Mouse (Mus musculus): ENCODE data around the gene Alg5. TPM values are rescaled to one million over a fixed set of nuclear protein-coding genes. Genes with fewer than 3 reads are reported as not detected.

Gene Alg5
- polyA plus RNA-seq, 1 experiment from 2014 or later: 41.4 TPM

DNA sequence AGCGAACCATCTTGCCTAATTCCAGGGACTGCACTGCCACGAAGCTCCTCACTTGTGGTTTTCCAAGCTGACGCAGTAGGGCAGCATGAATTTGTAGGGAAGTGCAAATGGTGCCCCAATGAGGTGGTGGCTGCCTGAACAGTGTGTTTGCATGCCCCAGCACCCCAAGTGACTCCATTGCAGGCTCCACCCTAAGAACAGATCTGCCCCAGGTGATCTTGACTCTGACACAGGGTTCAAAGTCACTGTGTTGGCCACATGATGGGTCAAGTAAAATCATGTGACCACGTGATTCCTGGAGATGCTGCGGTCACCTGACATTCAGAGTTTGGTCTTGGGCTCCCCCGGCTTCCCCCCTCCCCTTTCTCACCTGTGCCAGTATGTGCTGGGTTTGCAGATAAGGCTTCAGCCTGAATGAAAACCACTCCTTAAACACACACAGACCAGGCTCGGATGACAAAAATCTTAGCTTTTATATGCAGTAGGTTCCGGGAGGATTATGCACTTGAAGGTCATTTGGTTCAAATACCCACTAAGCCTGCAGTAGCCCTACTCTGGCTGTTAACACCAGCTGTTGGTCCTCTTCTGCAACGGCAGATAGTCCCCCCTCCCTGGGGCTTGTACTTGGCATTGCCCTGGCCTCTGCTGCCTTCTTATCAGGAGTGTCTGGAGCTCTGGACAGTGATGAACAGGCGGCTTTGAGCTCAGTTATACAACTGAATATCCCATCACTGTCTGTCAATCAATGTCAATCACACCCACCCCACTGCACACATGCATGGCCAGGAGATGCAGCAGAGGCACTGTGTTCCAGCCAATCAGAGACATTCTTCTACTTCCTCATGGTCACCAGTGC is 56.7 kb downstream of the Alg5 start:
- Histone ChIP-seq H3K27me3 (ENCODE audit: insufficient read depth, low read length) (no peaks in the 10 kb centered on the region), H3K4me3 (ENCODE audit: low read depth, low read length) (no peak overlapping the region), H3K9ac (replicated peaks) (no peak overlapping the region), H3K4me1 (ENCODE audit: insufficient read depth) (no peaks in the 10 kb centered on the region), H3K4me2 (ENCODE audit: low read depth, low read length) (no peak overlapping the region), H3K9me3 (ENCODE audit: low read length) (peaks cover 12% of the 10 kb centered on the region), H3K36me3 (replicated peaks; ENCODE audit: insufficient read depth, low read length) (peaks cover 4% of the 10 kb centered on the region; the same call in 1 of the 2 replicates), H3K27ac (ENCODE audit: low read depth) (no peak overlapping the region)
- TF ChIP-seq CTCF (IDR thresholded peaks at IDR 0.05; ENCODE audit: low read depth): no peak
- TF ChIP-seq EP300 (IDR thresholded peaks at IDR 0.05; ENCODE audit: low read depth): no peak
- no peak for DNase-seq
- ATAC-seq: no peak
- WGBS (ENCODE audit: insufficient replicate concordance): 66% methylated on average over 10 of the region's 10 CpGs

DNA sequence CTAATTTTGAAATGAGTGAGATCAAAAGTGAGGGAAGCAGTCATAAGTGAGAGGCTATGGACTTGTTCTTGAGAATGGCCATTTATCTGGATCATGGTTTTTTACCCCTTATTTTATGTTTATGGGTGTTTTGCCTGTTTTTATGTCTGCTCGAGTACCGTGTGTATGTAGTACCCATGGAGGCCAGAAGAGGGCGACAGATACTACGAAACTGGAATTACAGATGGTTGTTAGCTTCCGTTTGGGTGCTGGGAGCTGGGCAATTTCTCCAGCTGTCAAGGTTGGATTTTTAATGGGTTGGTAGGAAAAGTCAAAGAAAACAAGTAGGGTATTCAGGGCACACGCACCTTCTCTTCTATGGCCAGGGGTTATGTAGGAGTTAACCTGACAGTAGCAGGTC is 58.4 kb downstream of the Alg5 start:
- no peak overlapping the region for H3K4me3 ChIP-seq (ENCODE audit: low read depth, low read length)
- no peak overlapping the region for H3K27ac ChIP-seq (ENCODE audit: low read depth)
- WGBS (ENCODE audit: insufficient replicate concordance): 81% methylated on average over 6 of the region's 6 CpGs
- DNase-seq (no peak), ATAC-seq (no peak)
- no peaks in the 10 kb centered on the region for H3K27me3 ChIP-seq (ENCODE audit: insufficient read depth, low read length)
- peak; percentile 62 for TF ChIP-seq CTCF (IDR thresholded peaks at IDR 0.05; ENCODE audit: low read depth)
- no peak for TF ChIP-seq EP300 (IDR thresholded peaks at IDR 0.05; ENCODE audit: low read depth)
- H3K4me2 ChIP-seq (ENCODE audit: low read depth, low read length): no peak overlapping the region
- H3K9ac ChIP-seq (replicated peaks): no peak overlapping the region
- H3K4me1 ChIP-seq (ENCODE audit: insufficient read depth): no peaks in the 10 kb centered on the region
- peaks cover 4% of the 10 kb centered on the region; the same call in 1 of the 2 replicates for H3K36me3 ChIP-seq (replicated peaks; ENCODE audit: insufficient read depth, low read length)
- H3K9me3 ChIP-seq (ENCODE audit: low read length): peaks cover 12% of the 10 kb centered on the region

DNA sequence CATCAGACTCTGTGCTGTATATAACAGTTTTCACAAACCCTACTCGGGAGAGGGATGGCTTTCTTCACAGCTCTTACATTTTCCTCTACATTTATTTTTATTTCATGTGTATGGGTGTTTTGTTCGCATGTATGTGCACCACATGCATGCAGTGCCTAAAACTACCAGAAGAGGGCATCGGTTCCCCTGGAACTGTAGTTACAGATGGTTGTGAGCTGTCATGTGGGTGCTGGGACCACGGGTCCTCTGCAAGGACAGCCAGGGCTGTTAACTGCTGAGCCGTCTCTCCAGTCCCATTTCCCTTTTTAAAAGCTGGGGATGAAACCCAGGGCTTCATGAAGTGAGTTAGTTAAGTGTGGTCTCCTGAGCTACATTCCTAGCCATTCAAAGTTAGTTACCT is 60.0 kb downstream of the Alg5 start:
- H3K4me2 ChIP-seq (ENCODE audit: low read depth, low read length): no peak overlapping the region
- WGBS (ENCODE audit: insufficient replicate concordance): 85% methylated on average over 5 of the region's 5 CpGs
- H3K27ac ChIP-seq (ENCODE audit: low read depth): no peak overlapping the region
- no peak for DNase-seq
- peaks cover 4% of the 10 kb centered on the region for H3K36me3 ChIP-seq (replicated peaks; ENCODE audit: insufficient read depth, low read length)
- H3K4me3 ChIP-seq (ENCODE audit: low read depth, low read length): no peak overlapping the region
- peaks cover 12% of the 10 kb centered on the region for H3K9me3 ChIP-seq (ENCODE audit: low read length)
- TF ChIP-seq CTCF (IDR thresholded peaks at IDR 0.05; ENCODE audit: low read depth) (peak; percentile 45), EP300 (IDR thresholded peaks at IDR 0.05; ENCODE audit: low read depth) (no peak)
- no peak for ATAC-seq
- no peaks in the 10 kb centered on the region for H3K4me1 ChIP-seq (ENCODE audit: insufficient read depth)
- H3K27me3 ChIP-seq (ENCODE audit: insufficient read depth, low read length): no peaks in the 10 kb centered on the region
- H3K9ac ChIP-seq (replicated peaks): no peak overlapping the region

DNA sequence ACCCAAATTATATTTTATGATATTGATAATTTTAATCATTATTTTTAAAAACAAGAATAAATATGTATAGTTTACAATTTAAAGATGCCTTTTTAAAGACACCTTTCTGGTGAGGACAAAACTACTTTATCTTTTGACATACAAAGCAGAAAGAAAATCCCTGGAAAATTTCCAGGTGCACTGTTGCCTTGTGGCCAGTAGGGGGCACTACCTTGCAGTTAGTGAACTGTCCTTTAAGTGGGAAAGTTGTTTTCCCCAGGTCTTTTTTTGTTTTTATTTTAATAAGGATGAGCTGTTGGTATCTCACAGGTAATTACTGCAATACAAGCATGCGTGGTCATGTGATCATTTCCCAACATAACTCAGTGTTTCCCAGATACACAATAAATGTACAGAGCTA is 60.5 kb downstream of the Alg5 start:
- no peak overlapping the region for H3K4me2 ChIP-seq (ENCODE audit: low read depth, low read length)
- H3K36me3 ChIP-seq (replicated peaks; ENCODE audit: insufficient read depth, low read length): peaks cover 4% of the 10 kb centered on the region
- no peaks in the 10 kb centered on the region for H3K27me3 ChIP-seq (ENCODE audit: insufficient read depth, low read length)
- H3K9ac ChIP-seq (replicated peaks): no peak overlapping the region
- DNase-seq: no peak
- H3K4me3 ChIP-seq (ENCODE audit: low read depth, low read length): no peak overlapping the region
- H3K4me1 ChIP-seq (ENCODE audit: insufficient read depth): no peaks in the 10 kb centered on the region
- WGBS (ENCODE audit: insufficient replicate concordance): 84% methylated on average over 1 of the region's 1 CpGs
- H3K27ac ChIP-seq (ENCODE audit: low read depth): no peak overlapping the region
- ATAC-seq: no peak
- TF ChIP-seq CTCF (IDR thresholded peaks at IDR 0.05; ENCODE audit: low read depth): peak; percentile 50
- TF ChIP-seq EP300 (IDR thresholded peaks at IDR 0.05; ENCODE audit: low read depth): no peak
- H3K9me3 ChIP-seq (ENCODE audit: low read length): peaks cover 12% of the 10 kb centered on the region

DNA sequence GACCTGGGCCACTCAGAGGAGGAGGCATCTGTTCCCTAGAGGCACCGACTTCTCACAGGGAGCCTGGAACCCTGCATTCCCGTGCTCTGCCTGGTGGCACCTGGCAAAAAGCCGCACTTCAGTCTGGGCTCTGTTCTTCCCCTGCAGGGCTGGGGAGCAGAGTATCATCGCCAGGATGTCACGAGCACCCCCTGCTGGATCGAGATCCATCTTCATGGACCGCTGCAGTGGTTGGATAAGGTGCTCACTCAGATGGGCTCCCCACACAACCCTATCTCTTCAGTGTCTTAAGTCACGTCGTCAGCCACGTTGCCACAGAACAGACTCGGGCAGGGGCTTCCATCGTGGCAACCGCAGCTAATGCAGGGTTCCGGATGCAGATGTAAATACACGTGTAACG is 61.9 kb downstream of the Alg5 start:
- H3K27me3 ChIP-seq (ENCODE audit: insufficient read depth, low read length): no peaks in the 10 kb centered on the region
- H3K9me3 ChIP-seq (ENCODE audit: low read length): peaks cover 12% of the 10 kb centered on the region
- no peaks in the 10 kb centered on the region for H3K4me1 ChIP-seq (ENCODE audit: insufficient read depth)
- H3K27ac ChIP-seq (ENCODE audit: low read depth): no peak overlapping the region
- DNase-seq (peak; percentile 45), ATAC-seq (peak; percentile 43; the same call in 1 of the 2 replicates)
- H3K4me3 ChIP-seq (ENCODE audit: low read depth, low read length): no peak overlapping the region
- WGBS (ENCODE audit: insufficient replicate concordance): 41% methylated on average over 16 of the region's 16 CpGs
- H3K36me3 ChIP-seq (replicated peaks; ENCODE audit: insufficient read depth, low read length): peaks cover 4% of the 10 kb centered on the region
- H3K4me2 ChIP-seq (ENCODE audit: low read depth, low read length): no peak overlapping the region
- no peak overlapping the region for H3K9ac ChIP-seq (replicated peaks)
- no peak for TF ChIP-seq EP300 (IDR thresholded peaks at IDR 0.05; ENCODE audit: low read depth)
- peak; percentile 66 for TF ChIP-seq CTCF (IDR thresholded peaks at IDR 0.05; ENCODE audit: low read depth)

Other genes with a start within 250 kb of the Alg5 start
- gene Supt20, start 42.7 kb upstream of the Alg5 start, polyA plus RNA-seq (2015; fragmentation: Nextera tagmentation; extraction: Ambion mirVana): 17.2 and 19.9 TPM in 2 replicates
- not detected in 2 replicates for gene Gm21958, start 21.2 kb upstream of the Alg5 start, polyA plus RNA-seq (2015; fragmentation: Nextera tagmentation; extraction: Ambion mirVana)
- 38.7 and 42.7 TPM in 2 replicates for gene Exosc8, start 146 bp upstream of the Alg5 start, polyA plus RNA-seq (2015; fragmentation: Nextera tagmentation; extraction: Ambion mirVana)
- 0.86 and 1.4 TPM in 2 replicates for gene Smad9, start 20.0 kb downstream of the Alg5 start, polyA plus RNA-seq (2015; fragmentation: Nextera tagmentation; extraction: Ambion mirVana)
- 12.8 and 16.6 TPM in 2 replicates for gene Rfxap, start 72.3 kb downstream of the Alg5 start, polyA plus RNA-seq (2015; fragmentation: Nextera tagmentation; extraction: Ambion mirVana)
- gene Sertm1, start 180.3 kb downstream of the Alg5 start, polyA plus RNA-seq (2015; fragmentation: Nextera tagmentation; extraction: Ambion mirVana): 0.11 and 0.16 TPM in 2 replicates